Mouse (Mus musculus) CH12.LX (cell line): ENCODE measurements at regions not wholly inside any gene's neighbourhood (a gene's known extent, or its start where the extent isn't known, plus 50 kb on each side); places are given as distances from the start of the nearest gene placed in this dataset.

Experiments
- DNase-seq: peaks from one replicate; pipeline ENCODE4 v3.0.0-alpha.2; 2013; ENCODE audit errors: extremely low read depth
- H3K27ac ChIP-seq: 2 replicates; pipeline ENCODE4 v1.5.1; 2012; ENCODE audit warnings: low read depth, mild to moderate bottlenecking, control low read depth, moderate library complexity; ENCODE audit not compliant: insufficient read depth
- H3K27me3 ChIP-seq: replicated peaks from 2 replicates; pipeline ENCODE3; 2012; ENCODE audit warnings: inconsistent platforms
- H3K36me3 ChIP-seq, 2 experiments: replicated peaks in 1 of 2; 2 replicates each; pipeline versions ENCODE3 to v1.6.1; 2012; ENCODE audit warnings: inconsistent platforms in 1 of 2, low read length in 1 of 2, mild to moderate bottlenecking in 1 of 2, mixed read lengths in 1 of 2, moderate library complexity in 1 of 2; ENCODE audit not compliant: control insufficient read depth in 1 of 2, insufficient read depth in 1 of 2
- H3K4me1 ChIP-seq, 2 experiments: 2 replicates each; pipeline ENCODE4 v1.6.1; 2012; ENCODE audit warnings: inconsistent platforms in 1 of 2, moderate library complexity in 1 of 2; ENCODE audit not compliant: insufficient read depth in 2 of 2, control insufficient read depth in 1 of 2
- H3K4me2 ChIP-seq: 2 replicates; pipeline ENCODE4 v1.6.1; 2012; ENCODE audit warnings: low read depth, mild to moderate bottlenecking, control low read depth; ENCODE audit not compliant: poor library complexity, insufficient read depth, severe bottlenecking
- H3K4me3 ChIP-seq, 3 experiments: fragments of 150-350 bp in 1 of 3; sonication (generic) in 1 of 3; replicated peaks in 1 of 3; 2 replicates each; pipeline versions ENCODE3 to v1.5.1; 2011 to 2012; ENCODE audit warnings: low read depth in 2 of 3, low read length in 2 of 3, mild to moderate bottlenecking in 2 of 3, moderate library complexity in 2 of 3, control low read depth in 1 of 3, improper control_type of control experiment in 1 of 3, inconsistent platforms in 1 of 3, mixed read lengths in 1 of 3; ENCODE audit not compliant: poor library complexity in 1 of 3
- H3K79me2 ChIP-seq: replicated peaks from 2 replicates; pipeline ENCODE4 v1.6.1; 2012; ENCODE audit warnings: mild to moderate bottlenecking, moderate library complexity; ENCODE audit not compliant: control insufficient read depth, poor library complexity, insufficient read depth, severe bottlenecking; ENCODE audit errors: extremely low read depth
- H3K9ac ChIP-seq: 2 replicates; pipeline ENCODE4 v1.6.1; 2012; ENCODE audit warnings: low read depth, mild to moderate bottlenecking, control low read depth, moderate library complexity; ENCODE audit not compliant: insufficient read depth
- H3K9me3 ChIP-seq: replicated peaks from 2 replicates; pipeline ENCODE3; 2012; ENCODE audit warnings: low read length, inconsistent platforms, mixed read lengths
- BHLHE40 ChIP-seq: IDR thresholded peaks from 2 replicates; pipeline ENCODE4 v1.6.1; 2011; ENCODE audit warnings: mild to moderate bottlenecking, low read depth, low read length, improper control_type of control experiment
- CHD1 ChIP-seq: IDR thresholded peaks from 2 replicates; pipeline ENCODE4 v1.6.1; 2012; ENCODE audit warnings: low read depth, low read length, improper control_type of control experiment, inconsistent platforms
- CHD2 ChIP-seq: IDR thresholded peaks from 2 replicates; pipeline ENCODE4 v1.6.1; 2011; ENCODE audit warnings: low read length, improper control_type of control experiment
- CTCF ChIP-seq, 2 experiments: IDR thresholded peaks in 1 of 2; conservative IDR thresholded peaks in 1 of 2; 2 replicates each; pipeline ENCODE4 v1.5.1; 2011 to 2012; ENCODE audit warnings: low read depth in 2 of 2, low read length in 2 of 2, improper control_type of control experiment in 1 of 2, inconsistent platforms in 1 of 2, mild to moderate bottlenecking in 1 of 2, moderate library complexity in 1 of 2
- E2F4 ChIP-seq: IDR thresholded peaks from 2 replicates; pipeline ENCODE4 v1.6.1; 2011; ENCODE audit warnings: low read depth, low read length, improper control_type of control experiment; ENCODE audit not compliant: insufficient replicate concordance
- ELF1 ChIP-seq: IDR thresholded peaks from 2 replicates; pipeline ENCODE4 v1.6.1; 2014; ENCODE audit warnings: low read depth, mild to moderate bottlenecking, inconsistent platforms, low read length, improper control_type of control experiment
- EP300 ChIP-seq: IDR thresholded peaks from 2 replicates; pipeline ENCODE4 v1.6.1; 2011; ENCODE audit warnings: low read length, improper control_type of control experiment
- ETS1 ChIP-seq: conservative IDR thresholded peaks from 2 replicates; pipeline ENCODE4 v1.6.1; 2012; ENCODE audit warnings: low read depth, mild to moderate bottlenecking, inconsistent platforms, low read length, improper control_type of control experiment, moderate library complexity
- GABPA ChIP-seq: IDR thresholded peaks from 2 replicates; pipeline ENCODE4 v1.6.1; 2012; ENCODE audit warnings: low read depth, low read length, improper control_type of control experiment, inconsistent platforms; ENCODE audit not compliant: insufficient replicate concordance
- HCFC1 ChIP-seq: IDR thresholded peaks from 2 replicates; pipeline ENCODE4 v1.6.1; 2012; ENCODE audit warnings: low read depth, mild to moderate bottlenecking, inconsistent platforms, low read length, improper control_type of control experiment
- IRF4 ChIP-seq: IDR thresholded peaks from 2 replicates; pipeline ENCODE4 v1.6.1; 2014; ENCODE audit warnings: low read depth, mild to moderate bottlenecking, inconsistent platforms, low read length, improper control_type of control experiment
- JUN ChIP-seq: IDR thresholded peaks from 2 replicates; pipeline ENCODE4 v1.6.1; 2011; ENCODE audit warnings: low read depth, mild to moderate bottlenecking, low read length, improper control_type of control experiment, moderate library complexity; ENCODE audit not compliant: insufficient read depth
- JUND ChIP-seq: conservative IDR thresholded peaks from 2 replicates; pipeline ENCODE4 v1.6.1; 2011; ENCODE audit warnings: low read depth, low read length, improper control_type of control experiment
- MAX ChIP-seq: IDR thresholded peaks from 2 replicates; pipeline ENCODE4 v1.6.1; 2011; ENCODE audit warnings: low read length, improper control_type of control experiment
- MAZ ChIP-seq: IDR thresholded peaks from 2 replicates; pipeline ENCODE4 v1.6.1; 2012; ENCODE audit warnings: low read depth, mild to moderate bottlenecking, inconsistent platforms, low read length, improper control_type of control experiment, moderate library complexity
- MEF2A ChIP-seq: IDR thresholded peaks from 2 replicates; pipeline ENCODE4 v1.6.1; 2014; ENCODE audit warnings: low read depth, mild to moderate bottlenecking, inconsistent platforms, low read length, improper control_type of control experiment, borderline replicate concordance
- MXI1 ChIP-seq: IDR thresholded peaks from 2 replicates; pipeline ENCODE4 v1.6.1; 2011; ENCODE audit warnings: mild to moderate bottlenecking, low read depth, low read length, improper control_type of control experiment
- MYC ChIP-seq: IDR thresholded peaks from 2 replicates; pipeline ENCODE4 v1.6.1; 2011; ENCODE audit warnings: low read depth, mild to moderate bottlenecking, improper control_type of control experiment, low read length
- NELFE ChIP-seq: IDR thresholded peaks from 2 replicates; pipeline ENCODE4 v1.6.1; 2011; ENCODE audit warnings: low read depth, low read length, improper control_type of control experiment
- NRF1 ChIP-seq: IDR thresholded peaks from 2 replicates; pipeline ENCODE4 v1.6.1; 2014; ENCODE audit warnings: low read depth, mild to moderate bottlenecking, inconsistent platforms, low read length, improper control_type of control experiment, moderate library complexity
- PAX5 ChIP-seq: IDR thresholded peaks from 2 replicates; pipeline ENCODE4 v1.6.1; 2012; ENCODE audit warnings: low read length, inconsistent platforms, mixed read lengths
- POLR2A ChIP-seq: IDR thresholded peaks from 2 replicates; pipeline ENCODE4 v1.6.1; 2011; ENCODE audit warnings: low read depth, mild to moderate bottlenecking, improper control_type of control experiment, low read length
- RAD21 ChIP-seq: IDR thresholded peaks from 2 replicates; pipeline ENCODE4 v1.6.1; 2011; ENCODE audit warnings: low read depth, mild to moderate bottlenecking, low read length, improper control_type of control experiment, moderate library complexity
- SIN3A ChIP-seq: IDR thresholded peaks from 2 replicates; pipeline ENCODE4 v1.6.1; 2012; ENCODE audit warnings: low read length, improper control_type of control experiment, inconsistent platforms
- SMC3 ChIP-seq: IDR thresholded peaks from 2 replicates; pipeline ENCODE4 v1.6.1; 2011; ENCODE audit warnings: low read depth, low read length, improper control_type of control experiment
- TCF12 ChIP-seq: IDR thresholded peaks from 2 replicates; pipeline ENCODE4 v1.6.1; 2014; ENCODE audit warnings: low read depth, mild to moderate bottlenecking, inconsistent platforms, low read length, improper control_type of control experiment
- UBTF ChIP-seq: IDR thresholded peaks from 2 replicates; pipeline ENCODE4 v1.6.1; 2012; ENCODE audit warnings: low read depth, mild to moderate bottlenecking, inconsistent platforms, low read length, improper control_type of control experiment, moderate library complexity
- USF1 ChIP-seq: IDR thresholded peaks from 2 replicates; pipeline ENCODE4 v1.6.1; 2014; ENCODE audit warnings: low read depth, mild to moderate bottlenecking, inconsistent platforms, low read length, improper control_type of control experiment
- USF2 ChIP-seq: conservative IDR thresholded peaks from 2 replicates; pipeline ENCODE4 v1.6.1; 2011; ENCODE audit warnings: low read depth, low read length, improper control_type of control experiment
- ZC3H11A ChIP-seq: IDR thresholded peaks from 2 replicates; pipeline ENCODE4 v1.6.1; 2012; ENCODE audit warnings: low read depth, mild to moderate bottlenecking, inconsistent platforms, low read length, improper control_type of control experiment
- ZKSCAN1 ChIP-seq: IDR thresholded peaks from 2 replicates; pipeline ENCODE4 v1.6.1; 2012; ENCODE audit warnings: low read depth, inconsistent platforms, low read length, improper control_type of control experiment, borderline replicate concordance
- ZMIZ1 ChIP-seq: IDR thresholded peaks from 2 replicates; pipeline ENCODE4 v1.6.1; 2012; ENCODE audit warnings: low read depth, mild to moderate bottlenecking, inconsistent platforms, low read length, improper control_type of control experiment
- ZNF384 ChIP-seq: IDR thresholded peaks from 2 replicates; pipeline ENCODE4 v1.6.1; 2012; ENCODE audit warnings: low read depth, low read length, improper control_type of control experiment, inconsistent platforms
- dilution Hi-C: fragments of 300-500 bp; cut with MboI; formaldehyde crosslinking; loops from 2 replicates; pipeline ENCODE4 v1.14.3; 2020; ENCODE audit warnings: low sequenced_read_pairs; ENCODE audit not compliant: extremely low pct_unique_long_range_greater_than_20kb, extremely low pct_ligation_motif_present
- in situ Hi-C: fragments of 300-500 bp; cut with MboI; formaldehyde crosslinking; loops from 3 replicates; pipeline ENCODE4 v1.14.3; 2019; ENCODE audit warnings: low sequenced_read_pairs, low pct_ligation_motif_present, low pct_unique_long_range_greater_than_20kb, mixed read lengths

DNA sequence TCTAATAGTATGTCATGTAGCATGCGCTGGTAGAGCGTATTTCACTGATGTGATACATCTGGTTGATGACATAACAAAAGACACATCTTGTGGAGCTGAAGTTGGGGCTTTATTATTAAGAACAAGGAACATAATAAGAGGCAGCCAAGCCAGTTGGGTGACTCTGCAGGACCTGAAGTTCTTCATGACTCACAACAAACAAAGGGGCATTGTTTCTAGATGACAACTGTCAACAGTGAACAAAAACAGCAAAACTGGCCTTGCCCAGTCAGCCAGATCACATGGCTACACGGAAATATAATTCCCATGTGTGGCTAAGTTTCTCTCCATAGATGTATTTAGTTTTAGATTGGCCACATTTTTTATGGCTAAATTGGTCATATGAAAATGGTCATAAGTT is 172.7 kb upstream of the Runx1 start:
- no peak overlapping the region for H3K27ac ChIP-seq
- no peak overlapping the region for H3K9ac ChIP-seq
- no peaks in the 10 kb centered on the region for H3K79me2 ChIP-seq
- no peak overlapping the region for H3K4me2 ChIP-seq
- no peak overlapping the region for H3K4me3 ChIP-seq
- in situ Hi-C loops = loop anchor here (25.0 kb wide), 2 partner anchors 436 to 439 kb away; no protein-coding TSS in a partner anchor
- no peak for TF ChIP-seq MYC
- TF ChIP-seq UBTF = no peak
- no peaks in the 10 kb centered on the region for H3K27me3 ChIP-seq
- peaks cover 2% of the 10 kb centered on the region for H3K9me3 ChIP-seq
- dilution Hi-C loops = no loop called here
- DNase-seq = no peak
- peaks cover 20 to 32% of the 10 kb centered on the region in 2 experiments for H3K4me1 ChIP-seq
- no peaks in the 10 kb centered on the region for H3K36me3 ChIP-seq

DNA sequence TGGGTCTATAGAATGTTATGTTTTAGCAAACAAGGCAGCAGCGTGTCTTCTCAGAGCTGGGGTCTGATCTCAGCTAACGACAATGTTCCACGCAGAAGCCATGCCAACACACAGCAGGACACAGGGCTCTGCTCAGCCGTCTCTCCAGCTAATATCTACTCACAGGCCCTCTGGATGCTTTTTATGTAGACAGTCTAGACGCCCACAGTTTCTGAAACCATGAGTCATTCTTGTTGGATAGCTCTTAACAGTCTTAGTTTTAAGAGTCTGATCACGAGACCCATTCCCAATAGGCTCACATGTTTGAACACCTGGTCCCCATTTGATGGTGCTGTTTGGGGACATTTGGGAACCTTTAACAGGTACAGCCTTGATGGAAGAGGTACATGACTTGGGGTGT is 171.7 kb upstream of the Runx1 start:
- TF ChIP-seq TCF12 (no peak), RAD21 (no peak), ETS1 (peak; percentile 45), E2F4 (no peak), UBTF (no peak), NELFE (no peak), MAX (0 out of 2 replicates have a peak, but pooled peaks have one; percentile 17), USF1 (no peak), SMC3 (no peak), SIN3A (no peak), USF2 (no peak), ZNF384 (no peak), CTCF (conservative IDR thresholded peaks at IDR 0.05 in 1 of 2, IDR thresholded peaks at IDR 0.05 in 1 of 2; ENCODE audit: low read depth in 2 of 2, low read length in 2 of 2) (no peak), CHD2 (0 out of 2 replicates have a peak, but pooled peaks have one; percentile 32), CHD1 (no peak), MXI1 (no peak), MAZ (no peak), ZC3H11A (no peak), MEF2A (no peak), ZKSCAN1 (no peak), ZMIZ1 (no peak), PAX5 (no peak), MYC (no peak), JUND (peak; percentile 42; the same call in 1 of the 2 replicates), BHLHE40 (peak; percentile 90), ELF1 (no peak), POLR2A (no peak), EP300 (peak; percentile 72; the same call in 1 of the 2 replicates), IRF4 (peak; percentile 32; the same call in 1 of the 2 replicates), JUN (peak; percentile 44; the same call in 1 of the 2 replicates), HCFC1 (no peak), GABPA (no peak), NRF1 (no peak)
- DNase-seq = peak; percentile 31
- Histone ChIP-seq H3K36me3 (no peaks in the 10 kb centered on the region), H3K4me3 (no peak overlapping the region), H3K79me2 (no peaks in the 10 kb centered on the region), H3K4me2 (no peak overlapping the region), H3K4me1 (peaks cover 20 to 32% of the 10 kb centered on the region in 2 experiments), H3K9me3 (peaks cover 2% of the 10 kb centered on the region), H3K27me3 (no peaks in the 10 kb centered on the region), H3K27ac (no peak overlapping the region), H3K9ac (no peak overlapping the region)
- in situ Hi-C loops = loop anchor here (25.0 kb wide), 2 partner anchors 435 to 440 kb away; no protein-coding TSS in a partner anchor
- dilution Hi-C loops = no loop called here
